Mouse (Mus musculus): ENCODE results near the gene Kcnq5. TPM values are rescaled to one million over a fixed set of nuclear protein-coding genes. Genes with fewer than 3 reads are reported as not detected.
"Not testable (repeated sequence)": the region's sequence is repeated elsewhere in the genome, so short reads cannot be mapped to it uniquely, and the experiment has no call there.

The Kcnq5 gene
- polyA plus RNA-seq, 1 experiment from 2014 or later, result 1.5 TPM

GRCm38 (mm10) chr1:21407266-21407665 lies 554.5 kb downstream of the Kcnq5 start:
- Histone ChIP-seq H3K4me1 (ENCODE audit: control insufficient read depth, insufficient read depth, low read length) (0 out of 2 replicates have a peak, but pooled peaks cover 3% of the 10 kb centered on the region), H3K4me2 (ENCODE audit: low read depth, low read length) (no peak overlapping the region), H3K9ac (ENCODE audit: low read length) (no peak overlapping the region), H3K27ac (ENCODE audit: low read length) (no peak overlapping the region), H3K36me3 (ENCODE audit: control insufficient read depth, insufficient read depth, low read length) (no peaks in the 10 kb centered on the region), H3K27me3 (ENCODE audit: control insufficient read depth, insufficient read depth, low read length) (no peaks in the 10 kb centered on the region), H3K9me3 (replicated peaks; ENCODE audit: control insufficient read depth, low read length) (no peaks in the 10 kb centered on the region), H3K4me3 (replicated peaks; ENCODE audit: low read length) (no peak overlapping the region)
- no peak for ATAC-seq (ENCODE audit: insufficient read depth, low FRiP score)
- WGBS, result 74% methylated on average over 2 of the region's 2 CpGs

- 77% methylated on average over 8 of the region's 8 CpGs for WGBS
- Histone ChIP-seq H3K9me3 (replicated peaks; ENCODE audit: control insufficient read depth, low read length) (no peaks in the 10 kb centered on the region), H3K9ac (ENCODE audit: low read length) (no peak overlapping the region), H3K27me3 (ENCODE audit: control insufficient read depth, insufficient read depth, low read length) (no peaks in the 10 kb centered on the region), H3K27ac (ENCODE audit: low read length) (no peak overlapping the region), H3K36me3 (ENCODE audit: control insufficient read depth, insufficient read depth, low read length) (no peaks in the 10 kb centered on the region), H3K4me3 (replicated peaks; ENCODE audit: low read length) (no peak overlapping the region), H3K4me1 (ENCODE audit: control insufficient read depth, insufficient read depth, low read length) (no peaks in the 10 kb centered on the region), H3K4me2 (ENCODE audit: low read depth, low read length) (no peak overlapping the region)
- no peak for ATAC-seq (ENCODE audit: insufficient read depth, low FRiP score)
Observed at GRCm38 (mm10) chr1:21402804-21403203, 558.9 kb downstream of the Kcnq5 start.

GRCm38 (mm10) chr1:21391138-21391671 lies 570.5 kb downstream of the Kcnq5 start:
- H3K4me3 ChIP-seq (replicated peaks; ENCODE audit: low read length), result no peak overlapping the region
- peaks cover 4% of the 10 kb centered on the region; the same call in 1 of the 2 replicates for H3K4me1 ChIP-seq (ENCODE audit: control insufficient read depth, insufficient read depth, low read length)
- peak; percentile 56; the same call in 1 of the 2 replicates for ATAC-seq (ENCODE audit: insufficient read depth, low FRiP score)
- H3K27me3 ChIP-seq (ENCODE audit: control insufficient read depth, insufficient read depth, low read length), result no peaks in the 10 kb centered on the region
- no peak overlapping the region for H3K9ac ChIP-seq (ENCODE audit: low read length)
- H3K36me3 ChIP-seq (ENCODE audit: control insufficient read depth, insufficient read depth, low read length), result no peaks in the 10 kb centered on the region
- H3K9me3 ChIP-seq (replicated peaks; ENCODE audit: control insufficient read depth, low read length), result no peaks in the 10 kb centered on the region
- H3K27ac ChIP-seq (ENCODE audit: low read length), result no peak overlapping the region
- H3K4me2 ChIP-seq (ENCODE audit: low read depth, low read length), result no peak overlapping the region
- 51% methylated on average over 6 of the region's 6 CpGs for WGBS

GRCm38 (mm10) chr1:21383256-21383655 lies 578.5 kb downstream of the Kcnq5 start, which contains the start of gene Khdc1b:
Gene Khdc1b, plus strand, starts transcription at chr1:21383556.
- H3K36me3 ChIP-seq (ENCODE audit: control insufficient read depth, insufficient read depth, low read length), result no peaks in the 10 kb centered on the region
- H3K9me3 ChIP-seq (replicated peaks; ENCODE audit: control insufficient read depth, low read length), result no peaks in the 10 kb centered on the region
- no peak within 1 kb of the TSS for H3K4me3 ChIP-seq (replicated peaks; ENCODE audit: low read length)
- no peaks in the 10 kb centered on the region for H3K27me3 ChIP-seq (ENCODE audit: control insufficient read depth, insufficient read depth, low read length)
- no peak for ATAC-seq (ENCODE audit: insufficient read depth, low FRiP score)
- H3K27ac ChIP-seq (ENCODE audit: low read length), result no peak within 1 kb of the TSS
- H3K4me2 ChIP-seq (ENCODE audit: low read depth, low read length), result no peak within 1 kb of the TSS
- H3K4me1 ChIP-seq (ENCODE audit: control insufficient read depth, insufficient read depth, low read length), result no peaks in the 10 kb centered on the region
- 84% methylated on average over 1 of the region's 1 CpGs for WGBS
- no peak within 1 kb of the TSS for H3K9ac ChIP-seq (ENCODE audit: low read length)

DNA sequence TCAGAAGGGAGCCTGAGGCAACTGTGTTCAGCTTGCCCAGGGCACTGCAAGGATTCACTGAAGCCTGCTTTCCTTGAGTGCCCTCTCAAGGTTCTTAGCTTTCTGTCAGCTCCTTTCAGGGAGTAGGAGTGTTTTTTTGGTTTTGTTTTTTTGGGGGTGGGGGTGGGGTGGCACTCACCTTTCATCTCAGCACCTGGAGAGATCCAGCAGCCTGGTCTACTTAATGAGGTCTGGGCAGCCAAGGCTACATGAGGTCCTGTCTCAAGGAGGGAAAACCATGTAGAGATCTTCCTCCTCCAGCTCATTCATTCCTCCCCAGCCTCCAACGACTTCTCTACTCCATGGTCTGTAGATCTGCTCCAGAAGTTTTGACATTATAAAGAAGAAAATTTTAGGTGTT lies 593.7 kb downstream of the Kcnq5 start, which contains the start of gene Khdc1c:
Gene Khdc1c (plus strand): TSS at position 301 of the 400 bp plus-strand sequence.
- not testable (repeated sequence) for H3K36me3 ChIP-seq (ENCODE audit: control insufficient read depth, insufficient read depth, low read length); H3K9me3 ChIP-seq (replicated peaks; ENCODE audit: control insufficient read depth, low read length); H3K4me2 ChIP-seq (ENCODE audit: low read depth, low read length); H3K27me3 ChIP-seq (ENCODE audit: control insufficient read depth, insufficient read depth, low read length); H3K27ac ChIP-seq (ENCODE audit: low read length); H3K4me1 ChIP-seq (ENCODE audit: control insufficient read depth, insufficient read depth, low read length); H3K9ac ChIP-seq (ENCODE audit: low read length); H3K4me3 ChIP-seq (replicated peaks; ENCODE audit: low read length); ATAC-seq (ENCODE audit: insufficient read depth, low FRiP score)
- WGBS, result 54% methylated on average over 1 of the region's 1 CpGs

DNA sequence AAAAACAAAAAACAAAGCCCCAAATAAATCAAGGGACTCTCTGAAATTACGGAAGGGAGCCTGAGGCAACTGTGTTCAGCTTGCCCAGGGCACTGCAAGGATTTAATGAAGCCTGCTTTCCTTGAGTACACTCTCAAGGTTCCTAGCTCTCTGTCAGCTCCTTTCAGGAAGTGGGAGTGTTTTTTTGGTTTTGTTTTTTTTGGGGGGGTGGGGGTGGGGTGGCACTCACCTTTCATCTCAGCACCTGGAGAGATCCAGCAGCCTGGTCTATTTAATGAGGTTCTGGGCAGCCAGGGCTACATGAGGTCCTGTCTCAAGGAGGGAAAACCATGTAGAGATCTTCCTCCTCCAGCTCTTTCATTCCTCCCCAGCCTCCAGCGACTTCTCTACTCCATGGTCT lies 612.4 kb downstream of the Kcnq5 start, which contains the start of gene Khdc1a:
Gene Khdc1a (plus strand): TSS at position 301 of the 400 bp plus-strand sequence.
- Histone ChIP-seq H3K4me2 (ENCODE audit: low read depth, low read length) (no peak within 1 kb of the TSS), H3K27ac (ENCODE audit: low read length) (no peak within 1 kb of the TSS), H3K27me3 (ENCODE audit: control insufficient read depth, insufficient read depth, low read length) (no peaks in the 10 kb centered on the region), H3K36me3 (ENCODE audit: control insufficient read depth, insufficient read depth, low read length) (no peaks in the 10 kb centered on the region), H3K9ac (ENCODE audit: low read length) (no peak within 1 kb of the TSS), H3K4me1 (ENCODE audit: control insufficient read depth, insufficient read depth, low read length) (no peaks in the 10 kb centered on the region), H3K9me3 (replicated peaks; ENCODE audit: control insufficient read depth, low read length) (no peaks in the 10 kb centered on the region), H3K4me3 (replicated peaks; ENCODE audit: low read length) (no peak within 1 kb of the TSS)
- 77% methylated on average over 2 of the region's 2 CpGs for WGBS
- ATAC-seq (ENCODE audit: insufficient read depth, low FRiP score), result no peak

Data from stomach, embryonic 16.5 days (tissue).